Mouse (Mus musculus): Measurements from ENCODE around the gene Gm20671. TPM values are rescaled to one million over a fixed set of nuclear protein-coding genes. Genes with fewer than 3 reads are reported as not detected.
"Not testable (repeated sequence)": the region's sequence is repeated elsewhere in the genome, so short reads cannot be mapped to it uniquely, and the experiment has no call there.

Gene Gm20671
- total RNA-seq, 2 experiments from 2014 or later = 6.3 TPM; not detected in 1

DNA sequence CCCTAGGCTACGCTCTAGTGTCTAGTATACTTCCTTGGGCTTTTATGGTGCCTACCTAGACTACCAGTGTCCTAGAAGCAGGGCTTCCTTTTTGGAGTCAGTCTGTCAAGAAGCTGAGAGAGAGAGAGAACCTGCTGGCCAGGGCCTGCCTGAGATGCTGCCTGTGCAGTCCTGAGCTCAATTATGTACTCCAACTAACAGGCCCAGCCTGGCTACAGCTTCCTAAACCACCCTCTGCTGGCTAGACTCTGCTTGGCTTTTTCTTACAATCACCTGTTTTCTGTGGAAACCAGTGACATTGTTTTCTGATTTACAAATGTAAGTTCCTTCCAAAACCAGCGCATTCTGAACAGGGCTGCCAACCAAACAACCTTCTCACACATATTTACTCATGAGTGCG lies 86.8 kb downstream of the Gm20671 start:
- ATAC-seq (replicated peaks; ENCODE audit: poor library complexity, severe bottlenecking) = no peak

GRCm38 (mm10) chr5:32736770-32737169 lies 90.1 kb downstream of the Gm20671 start:
- ATAC-seq (replicated peaks; ENCODE audit: poor library complexity, severe bottlenecking) = 0 out of 2 replicates have a peak, but pooled peaks have one; percentile 10

- no peak for ATAC-seq (replicated peaks; ENCODE audit: poor library complexity, severe bottlenecking)
These were observed 91.1 kb downstream of the Gm20671 start for GRCm38 (mm10) chr5:32735779-32736178.

GRCm38 (mm10) chr5:32733892-32734291 lies 93.0 kb downstream of the Gm20671 start:
- ATAC-seq (replicated peaks; ENCODE audit: poor library complexity, severe bottlenecking) = peak; percentile 60

DNA sequence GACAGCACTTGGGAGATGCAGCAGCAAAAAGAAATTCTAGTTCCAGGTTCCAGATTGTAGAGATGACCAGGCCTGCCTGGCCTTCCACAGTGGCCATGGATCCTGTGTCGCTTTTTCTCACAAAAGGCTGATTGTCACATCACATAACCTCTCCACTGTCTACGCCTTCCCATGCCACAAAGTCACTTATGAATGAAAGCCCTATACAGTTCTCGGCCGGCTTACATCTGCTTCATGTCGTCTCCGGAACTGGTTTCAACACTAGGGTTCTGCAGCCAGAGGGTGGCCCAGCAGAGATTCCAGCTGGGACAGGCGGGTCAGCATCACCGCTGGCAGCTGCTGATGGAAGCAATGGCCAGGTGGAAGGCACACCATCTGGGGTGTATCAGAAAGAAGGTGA lies 98.1 kb downstream of the Gm20671 start:
- no peak for ATAC-seq (replicated peaks; ENCODE audit: poor library complexity, severe bottlenecking)

- ATAC-seq (replicated peaks; ENCODE audit: poor library complexity, severe bottlenecking) = 0 out of 2 replicates have a peak, but pooled peaks have one; percentile 9
These were observed 98.6 kb downstream of the Gm20671 start for GRCm38 (mm10) chr5:32728300-32728699.

- not testable (repeated sequence) for ATAC-seq (replicated peaks; ENCODE audit: poor library complexity, severe bottlenecking)
These were observed 101.5 kb downstream of the Gm20671 start for GRCm38 (mm10) chr5:32725397-32725796.

GRCm38 (mm10) chr5:32723981-32724380 lies 102.9 kb downstream of the Gm20671 start:
- ATAC-seq (replicated peaks; ENCODE audit: poor library complexity, severe bottlenecking) = no peak

DNA sequence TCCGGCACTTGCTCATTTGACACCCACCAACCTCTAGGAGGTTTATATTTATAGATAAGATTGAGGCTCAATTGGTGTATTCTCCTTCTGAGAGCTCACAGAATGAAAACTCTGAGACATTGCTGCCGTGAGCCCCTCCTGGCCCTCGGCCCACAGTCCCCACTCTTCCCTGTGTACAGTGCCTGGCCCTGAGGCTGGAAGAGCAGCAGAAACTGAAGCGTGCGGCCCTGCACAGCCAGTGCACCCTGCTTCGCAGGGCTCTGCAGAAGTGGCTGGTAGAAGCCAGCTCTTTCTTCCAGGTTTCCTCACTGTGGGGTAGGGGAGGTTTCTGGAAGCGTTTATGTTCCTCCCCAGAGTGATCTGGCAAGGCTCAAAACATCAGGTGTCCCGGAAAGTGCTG lies 104.2 kb downstream of the Gm20671 start:
- ATAC-seq (replicated peaks; ENCODE audit: poor library complexity, severe bottlenecking) = peak; percentile 53

DNA sequence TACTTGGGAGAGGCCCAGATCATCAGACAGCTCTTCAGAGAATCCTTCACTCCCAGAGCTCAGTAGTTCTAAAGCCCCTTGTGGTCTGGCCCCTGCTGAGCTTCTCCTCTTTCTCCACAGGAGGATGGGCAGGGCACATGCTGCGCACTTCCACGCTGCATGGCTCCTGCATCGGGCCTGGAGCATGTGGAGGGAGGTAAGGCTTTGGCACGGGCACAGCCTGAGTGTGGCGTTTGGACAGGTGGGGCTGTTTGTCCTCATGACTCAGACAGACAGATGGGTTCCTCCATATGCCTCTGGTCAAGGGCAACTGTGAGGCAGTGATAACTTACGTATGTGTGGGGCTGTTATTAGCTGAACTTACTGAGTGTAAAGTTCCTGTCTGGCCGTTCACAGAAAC lies 104.6 kb downstream of the Gm20671 start:
- no peak for ATAC-seq (replicated peaks; ENCODE audit: poor library complexity, severe bottlenecking)

DNA sequence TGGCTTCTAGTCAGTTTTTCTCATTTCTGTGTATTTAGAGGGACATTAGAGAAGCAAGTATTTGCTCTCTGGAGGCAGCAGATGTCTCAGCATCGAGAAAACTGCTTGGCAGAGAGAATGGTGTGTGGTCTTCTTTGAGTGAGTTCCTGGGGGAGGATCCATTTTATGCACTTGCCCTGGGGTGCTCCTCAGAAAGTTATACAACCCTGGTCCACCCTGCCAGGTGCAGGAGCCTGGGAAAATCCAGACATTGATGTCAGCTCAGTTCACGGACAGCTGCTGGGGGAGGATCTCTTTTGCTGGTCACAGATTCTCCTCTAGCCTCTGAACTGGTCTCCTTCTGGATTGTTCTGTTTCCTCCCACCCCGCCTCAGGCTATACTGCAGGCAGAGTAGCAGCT lies 105.6 kb downstream of the Gm20671 start:
- ATAC-seq (replicated peaks; ENCODE audit: poor library complexity, severe bottlenecking) = no peak

- ATAC-seq (replicated peaks; ENCODE audit: poor library complexity, severe bottlenecking) = no peak
These were observed 106.5 kb downstream of the Gm20671 start for GRCm38 (mm10) chr5:32720416-32720815.

DNA sequence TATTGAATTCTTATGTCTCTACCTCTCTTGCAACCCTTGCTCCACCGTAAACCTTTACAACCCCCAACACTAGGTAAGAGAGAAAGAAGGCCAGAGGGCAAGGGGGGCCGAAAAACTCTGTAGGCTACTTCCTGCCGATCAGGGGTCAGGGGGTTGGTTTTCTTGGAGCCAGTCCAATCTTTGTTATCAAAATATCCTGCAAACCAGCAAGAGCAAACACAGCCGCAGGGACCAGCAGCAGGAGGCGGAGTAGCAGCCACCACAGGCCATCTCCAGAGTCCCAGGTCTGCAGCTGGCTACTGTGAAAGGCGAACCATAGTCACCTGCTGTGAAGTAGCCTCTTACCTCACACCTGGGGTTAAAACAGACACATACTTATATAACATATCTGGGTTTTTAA lies 108.0 kb downstream of the Gm20671 start:
- no peak for ATAC-seq (replicated peaks; ENCODE audit: poor library complexity, severe bottlenecking)

GRCm38 (mm10) chr5:32717726-32718125 lies 109.2 kb downstream of the Gm20671 start:
- no peak for ATAC-seq (replicated peaks; ENCODE audit: poor library complexity, severe bottlenecking)

DNA sequence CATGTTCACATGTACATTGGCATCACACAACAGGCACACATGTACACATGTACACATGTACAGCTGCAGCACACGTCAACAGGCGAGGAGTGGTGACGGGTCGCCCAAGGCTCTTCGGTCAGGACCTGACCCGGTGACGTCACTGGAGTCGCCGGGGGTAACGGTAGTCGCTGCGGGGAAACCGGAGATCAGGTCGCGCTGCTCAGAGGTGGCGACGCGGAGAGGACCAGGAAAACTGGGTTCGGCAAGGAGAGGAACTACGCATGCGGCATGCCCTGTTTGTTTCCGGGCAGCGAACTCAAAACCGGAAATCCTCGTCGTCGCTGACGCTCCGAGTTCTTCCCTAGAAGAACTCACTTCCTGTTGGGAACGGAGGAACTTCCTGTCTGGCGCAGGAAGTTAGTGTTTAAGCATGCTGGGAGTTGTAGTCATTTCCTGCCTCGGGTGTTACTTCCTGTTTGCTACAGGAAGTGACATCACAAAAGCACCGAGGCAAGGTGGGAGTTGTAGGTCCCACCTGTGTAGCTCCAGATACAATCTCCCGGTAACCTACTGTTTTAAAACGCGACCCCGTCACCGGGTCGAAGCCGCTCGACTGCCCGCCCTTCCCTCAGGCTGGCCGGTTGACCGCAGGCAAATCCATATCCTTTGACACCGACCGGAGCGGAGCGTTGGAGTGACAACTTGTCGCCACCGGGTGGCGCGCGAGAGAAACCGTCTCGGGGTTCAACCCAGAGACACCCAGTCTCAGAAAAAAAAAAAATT lies 113.0 kb downstream of the Gm20671 start:
- ATAC-seq (replicated peaks; ENCODE audit: poor library complexity, severe bottlenecking) = peak; percentile 83

DNA sequence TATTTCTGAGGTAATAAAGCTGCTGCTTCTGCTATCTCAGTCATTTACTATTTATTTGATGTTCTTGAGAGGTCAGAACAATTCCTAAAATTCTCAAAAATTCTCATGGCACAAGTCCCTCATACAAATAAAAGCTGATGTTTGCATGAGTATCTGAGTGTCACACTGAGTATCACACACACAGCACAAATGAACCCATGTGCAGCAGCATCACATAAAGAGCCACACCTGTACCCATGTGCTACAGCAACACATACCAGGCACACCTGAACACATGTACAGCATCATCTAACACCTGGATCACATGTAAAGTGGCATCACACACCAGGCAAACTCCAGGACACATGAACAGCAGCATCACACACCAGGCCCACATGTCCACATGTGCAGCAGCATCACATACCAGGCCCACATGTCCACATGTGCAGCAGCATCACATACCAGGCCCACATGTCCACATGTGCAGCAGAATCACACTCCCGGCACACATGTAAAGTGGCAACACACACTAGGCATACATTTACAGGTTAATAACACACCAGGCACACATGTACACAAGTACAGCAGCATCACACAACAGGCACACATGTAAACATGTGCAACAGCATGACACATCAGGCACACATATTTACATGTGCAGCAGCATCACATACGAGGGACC lies 113.7 kb downstream of the Gm20671 start:
- peak; percentile 58 for ATAC-seq (replicated peaks; ENCODE audit: poor library complexity, severe bottlenecking)

- ATAC-seq (replicated peaks; ENCODE audit: poor library complexity, severe bottlenecking) = no peak
These were observed 114.5 kb downstream of the Gm20671 start for GRCm38 (mm10) chr5:32712221-32713041.

DNA sequence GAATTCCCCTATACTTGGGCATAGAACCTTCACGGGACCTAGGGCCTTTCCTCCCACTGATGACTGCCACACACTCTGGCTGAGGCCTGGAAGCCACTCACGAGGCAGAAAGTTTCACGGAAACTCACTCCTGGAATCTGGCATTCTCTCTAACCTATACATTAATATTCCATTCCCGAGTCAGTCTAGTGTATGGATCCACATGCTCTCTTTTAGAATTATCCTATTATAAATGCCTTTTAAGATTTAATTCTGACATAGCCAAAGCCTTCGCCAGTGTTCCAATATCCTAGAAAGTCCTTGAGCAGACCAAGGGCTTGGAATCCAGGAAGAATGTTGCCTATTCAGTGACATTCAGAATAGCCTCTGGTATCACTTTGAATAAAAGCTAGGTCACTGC lies 115.4 kb downstream of the Gm20671 start:
- no peak for ATAC-seq (replicated peaks; ENCODE audit: poor library complexity, severe bottlenecking)

DNA sequence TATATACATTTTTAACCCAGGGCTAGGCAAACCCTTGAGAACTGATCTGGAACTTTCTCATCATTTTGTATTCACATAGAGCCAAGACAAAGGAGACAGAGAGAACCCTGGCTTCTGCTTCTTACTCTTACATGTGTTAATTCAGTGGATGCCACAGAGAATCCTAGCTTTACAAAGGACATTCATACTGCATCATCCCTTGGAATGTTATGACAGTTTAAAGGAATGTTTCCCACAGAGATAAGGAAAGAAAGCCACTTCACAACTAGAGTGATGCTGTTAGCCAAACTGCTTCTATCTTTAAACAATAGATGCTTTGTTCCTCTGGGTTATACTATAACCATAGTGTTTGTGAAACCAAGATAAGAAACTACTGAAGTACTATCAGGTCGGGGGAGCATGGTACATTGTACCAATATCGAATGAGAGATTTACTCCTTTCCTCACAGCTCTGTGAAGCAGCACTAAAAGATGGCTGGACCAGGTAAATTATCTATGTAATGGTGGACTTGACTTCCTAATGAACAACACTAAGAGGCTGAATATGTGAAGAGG lies 120.6 kb downstream of the Gm20671 start:
- no peak for ATAC-seq (replicated peaks; ENCODE audit: poor library complexity, severe bottlenecking)

DNA sequence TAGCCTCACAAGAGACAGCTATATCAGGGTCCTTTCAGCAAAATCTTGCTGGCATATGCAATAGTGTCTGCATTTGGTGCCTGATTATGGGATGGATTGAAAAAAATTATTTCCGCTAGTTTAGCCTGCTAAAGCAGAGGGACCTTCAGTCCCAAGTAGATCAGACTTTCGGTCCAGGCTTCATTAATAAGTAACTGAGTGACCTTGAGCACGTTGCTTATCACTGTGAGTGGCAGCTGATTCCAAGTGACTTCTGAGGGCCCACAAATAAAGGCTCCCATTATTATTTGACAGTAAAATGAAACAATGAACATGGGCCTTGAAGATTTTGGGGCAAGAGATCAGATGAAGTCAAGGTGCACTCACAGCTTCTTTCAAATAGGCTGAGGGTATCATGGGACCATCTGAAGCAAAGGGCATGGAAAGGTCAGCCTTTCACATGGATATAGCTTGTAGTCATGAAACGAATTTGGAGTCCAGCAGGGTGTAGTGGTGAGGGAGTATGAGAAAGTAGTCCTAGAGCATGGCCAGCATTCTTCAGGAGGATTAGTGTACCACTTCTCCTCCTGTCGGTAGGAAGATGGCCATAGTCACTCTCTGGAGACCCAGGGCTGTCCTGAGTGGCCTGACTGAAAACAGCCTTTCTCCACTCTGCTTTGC lies 129.6 kb downstream of the Gm20671 start:
- ATAC-seq (replicated peaks; ENCODE audit: poor library complexity, severe bottlenecking) = no peak

Data from granulocyte monocyte progenitor cell, adult 5-6 weeks (primary cell).